Mouse (Mus musculus): ENCODE results near the gene Clmn.

The Clmn gene

DNA sequence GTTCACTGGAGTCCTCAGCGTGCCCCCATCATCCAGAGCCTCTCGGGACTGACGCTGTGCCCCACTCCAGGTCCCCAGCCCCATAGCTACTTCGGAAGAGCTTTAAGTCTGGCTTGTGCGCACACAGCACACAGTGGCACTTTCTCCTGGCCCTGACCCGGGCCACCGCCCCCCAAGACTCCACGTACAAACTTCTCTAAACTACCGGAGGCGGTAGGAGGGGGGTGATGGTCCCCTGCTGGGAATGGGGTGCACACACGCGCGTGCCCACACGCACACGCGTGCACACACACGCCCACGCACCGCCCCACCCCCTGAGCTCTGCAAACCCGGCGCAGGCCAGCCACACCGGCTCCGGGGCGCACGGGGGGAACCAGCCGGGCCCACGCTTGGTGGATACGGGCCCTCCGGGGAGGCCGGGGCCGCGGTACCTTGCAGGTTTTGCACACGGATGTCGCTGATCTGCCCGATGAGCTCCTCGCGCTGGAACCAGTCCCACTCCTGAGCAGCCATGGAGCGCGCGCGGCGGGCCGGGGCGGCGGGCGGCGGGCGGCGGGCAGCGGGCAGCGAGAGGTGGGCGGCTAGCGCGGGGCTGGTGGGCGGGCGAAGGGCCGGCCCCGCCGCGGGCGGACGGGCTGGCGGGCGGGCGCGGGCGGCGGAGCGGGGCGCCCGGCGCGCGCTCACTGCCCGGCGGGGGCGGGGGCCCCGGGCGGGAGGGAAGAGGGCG lies at the start of gene Clmn:
Gene Clmn (minus strand): TSS at position 638 of the 727 bp plus-strand sequence.
- DNase-seq (ENCODE audit: low spot score), result peak; percentile 68

DNA sequence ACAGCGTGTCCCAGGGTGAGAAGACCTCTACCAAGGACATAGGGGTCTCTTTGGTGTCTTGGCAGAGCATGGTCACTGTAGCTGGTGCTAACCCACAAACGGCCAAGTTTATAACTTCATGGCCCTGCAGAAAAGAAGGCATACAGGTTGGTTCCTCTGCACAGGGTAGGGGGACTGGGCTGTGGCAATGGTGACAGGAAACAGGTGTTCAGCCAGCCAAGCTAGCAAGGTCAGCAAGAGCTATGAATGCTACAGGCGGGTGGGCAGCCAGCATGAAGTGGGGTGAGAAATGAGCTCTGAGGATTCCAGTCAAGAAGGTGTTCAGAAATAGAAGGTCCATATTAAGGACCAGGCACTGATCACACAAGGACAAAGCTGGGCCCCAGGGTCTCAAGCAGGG lies 48.1 kb upstream of the Clmn start:
- DNase-seq (ENCODE audit: low spot score), result no peak

DNA sequence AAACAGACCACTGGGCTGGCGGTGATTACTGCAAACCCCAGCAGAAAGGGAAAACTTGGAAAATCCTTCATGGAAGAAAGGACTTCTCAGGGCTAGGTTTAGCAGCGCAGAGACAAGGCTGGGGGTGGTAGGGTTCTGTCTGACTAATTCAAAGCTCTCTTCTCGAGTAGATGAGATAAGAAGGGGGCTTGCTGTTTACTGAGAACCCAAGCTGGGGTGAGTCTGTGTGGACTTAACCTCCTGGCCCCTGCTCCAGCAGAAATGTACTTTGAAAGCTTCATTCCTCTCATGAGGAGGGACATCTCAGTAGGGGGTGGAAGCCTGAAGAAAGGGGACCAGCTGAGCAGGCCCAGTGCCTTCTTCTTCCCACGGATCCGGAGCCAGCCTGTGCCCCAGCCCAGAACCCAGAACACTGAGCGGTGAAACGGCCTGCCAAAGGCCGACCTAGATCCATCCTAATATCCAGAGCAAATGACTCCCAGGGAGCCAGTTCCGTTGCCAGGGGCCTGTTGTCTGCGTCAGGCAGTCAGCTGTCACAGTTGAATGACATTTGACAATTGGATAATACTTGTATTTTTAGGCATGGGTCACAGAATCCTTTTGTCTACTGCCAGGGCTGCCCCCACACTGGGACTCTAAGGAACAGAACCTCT lies 47.5 kb upstream of the Clmn start:
- DNase-seq (ENCODE audit: low spot score), result peak; percentile 71

DNA sequence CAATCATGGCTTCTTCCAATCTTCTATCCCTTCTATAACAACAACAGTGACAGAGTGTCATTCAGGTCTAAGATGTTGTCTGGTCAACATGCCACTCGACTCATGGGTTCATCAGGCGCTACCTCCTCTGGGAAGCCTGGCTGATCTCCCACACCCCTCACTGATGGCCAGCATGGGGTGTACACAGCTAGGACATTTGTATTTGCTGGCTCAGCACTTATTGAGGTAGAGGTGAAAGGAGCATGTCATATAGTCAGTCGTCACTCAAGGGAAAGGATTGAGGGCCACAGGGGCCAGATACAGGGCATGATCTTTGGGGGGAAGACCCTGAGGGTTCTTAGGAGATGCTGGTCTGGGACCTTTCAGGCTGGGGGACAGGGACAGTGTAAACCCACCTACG lies 44.9 kb upstream of the Clmn start:
- DNase-seq (ENCODE audit: low spot score), result no peak

DNA sequence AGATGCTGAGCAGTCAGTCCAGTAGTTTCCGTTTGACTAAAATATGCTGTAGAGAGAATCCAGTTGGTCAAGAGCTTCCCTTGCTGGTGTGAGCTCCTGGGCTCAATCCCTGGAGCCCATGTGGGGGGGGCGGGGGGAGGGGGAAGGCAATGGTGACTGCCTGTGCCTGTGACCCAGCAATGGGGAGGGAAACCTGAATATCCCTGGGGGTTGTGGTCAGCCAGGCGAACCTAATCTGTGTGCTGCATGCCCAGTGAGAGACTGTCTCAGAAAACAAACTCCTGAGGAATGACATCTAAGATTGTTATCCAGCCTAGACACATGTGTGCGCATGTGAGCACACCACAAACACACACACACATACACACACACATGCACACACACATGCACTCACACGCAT lies 44.1 kb upstream of the Clmn start:
- DNase-seq (ENCODE audit: low spot score), result no peak

DNA sequence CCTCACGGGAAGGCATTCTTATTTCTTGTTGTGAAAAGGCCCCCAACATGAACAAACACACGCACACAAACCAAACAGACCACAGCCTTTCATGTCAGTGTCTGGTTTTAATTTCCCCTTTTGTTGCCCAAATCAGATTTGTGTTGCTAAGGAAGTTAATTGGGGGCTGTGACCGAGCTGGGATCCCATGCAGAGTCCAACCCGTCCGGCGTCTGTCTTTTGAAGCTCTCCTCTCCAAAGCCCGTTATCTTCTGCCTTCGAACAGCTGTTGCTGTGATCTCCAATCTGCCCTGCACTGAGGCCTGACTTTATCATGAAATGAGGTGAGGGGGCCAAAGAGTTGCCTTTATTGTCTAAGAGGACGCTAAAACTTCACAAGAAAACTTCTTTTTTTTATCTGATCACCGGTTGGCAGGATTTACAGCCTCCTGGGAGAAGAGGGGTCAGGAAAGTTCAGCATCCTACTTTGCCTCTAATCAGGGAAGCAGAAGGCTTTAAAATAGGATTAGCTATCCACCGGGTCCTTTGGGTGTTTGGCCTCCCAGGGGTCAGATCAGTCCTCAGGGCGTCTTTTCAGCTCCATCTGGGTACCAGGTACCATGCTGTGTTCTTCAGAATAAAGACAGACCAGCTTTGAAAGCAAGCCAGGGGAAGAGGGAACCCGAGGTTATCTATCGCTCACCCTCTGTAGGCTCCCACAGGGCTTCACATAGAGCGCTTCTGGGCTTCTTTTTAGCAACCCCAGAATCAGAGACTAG lies 43.3 kb upstream of the Clmn start:
- DNase-seq (ENCODE audit: low spot score), result no peak

DNA sequence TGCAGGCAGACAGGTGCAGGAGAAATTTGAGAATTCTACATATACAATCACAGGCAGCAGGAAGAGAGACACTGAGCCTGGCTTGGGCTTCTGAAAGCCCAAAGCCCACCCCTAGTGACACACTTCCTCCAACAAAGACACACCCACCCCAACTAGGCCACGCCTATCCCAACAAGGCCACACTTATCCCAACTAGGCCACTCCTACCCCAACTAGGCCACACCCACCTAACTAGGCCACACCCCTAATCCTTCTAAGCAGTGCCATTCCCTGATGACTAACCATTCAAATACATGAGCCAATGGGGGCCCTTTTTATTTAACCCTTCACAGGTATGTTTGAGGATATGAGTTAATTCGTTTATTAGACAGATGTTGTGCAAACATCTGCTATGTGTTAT lies 42.3 kb upstream of the Clmn start:
- no peak for DNase-seq (ENCODE audit: low spot score)

DNA sequence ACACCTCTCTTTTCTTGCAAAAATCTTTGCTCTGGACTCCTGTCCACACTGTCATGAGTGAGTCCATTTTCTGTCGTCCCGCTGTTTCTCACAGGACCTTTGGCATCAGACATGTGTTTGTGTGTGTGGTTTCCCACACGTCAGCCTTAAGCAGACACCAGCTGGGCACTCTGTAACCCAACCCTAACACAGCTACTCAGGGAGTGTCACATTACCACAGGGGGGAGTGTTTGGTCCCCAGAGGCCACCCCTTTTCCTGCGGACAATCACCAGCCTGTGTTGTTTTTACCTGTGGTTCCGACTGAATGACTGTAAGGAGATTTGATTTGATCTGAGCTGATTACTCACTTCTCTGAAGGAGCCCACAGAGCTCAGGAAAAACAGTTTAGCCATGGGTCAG lies 39.3 kb upstream of the Clmn start:
- no peak for DNase-seq (ENCODE audit: low spot score)

DNA sequence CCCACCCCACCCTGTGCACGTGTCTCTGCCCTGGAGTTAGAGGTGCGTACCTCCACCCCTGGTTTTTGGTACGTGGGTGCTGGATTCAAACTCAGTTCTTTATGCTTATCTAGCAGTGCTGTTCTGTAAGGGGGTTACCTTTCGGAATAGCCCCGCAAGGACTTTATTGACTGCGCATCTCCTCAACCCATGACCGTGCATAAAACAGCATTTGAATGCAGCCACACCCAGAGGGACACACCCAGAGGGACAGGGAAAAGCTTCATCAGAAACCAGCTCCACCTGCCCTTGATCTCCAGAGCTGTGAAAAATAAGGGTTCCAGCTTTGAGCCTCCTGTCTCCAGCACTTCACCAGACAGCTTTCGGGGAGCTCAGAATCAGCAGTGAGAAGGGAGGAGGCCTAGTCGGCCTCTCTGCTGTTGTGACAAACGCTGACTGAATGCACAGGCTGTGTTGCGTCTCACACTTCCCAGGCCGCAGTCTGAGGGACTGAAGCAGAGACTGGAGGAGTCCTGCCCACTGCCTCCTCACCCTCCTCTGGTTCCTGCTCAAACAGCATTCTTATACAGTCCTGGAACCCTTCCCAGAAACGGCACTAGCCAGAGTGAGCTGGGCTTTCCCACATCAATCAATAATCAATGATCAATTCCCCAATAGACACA lies 37.6 kb upstream of the Clmn start:
- DNase-seq (ENCODE audit: low spot score), result no peak

DNA sequence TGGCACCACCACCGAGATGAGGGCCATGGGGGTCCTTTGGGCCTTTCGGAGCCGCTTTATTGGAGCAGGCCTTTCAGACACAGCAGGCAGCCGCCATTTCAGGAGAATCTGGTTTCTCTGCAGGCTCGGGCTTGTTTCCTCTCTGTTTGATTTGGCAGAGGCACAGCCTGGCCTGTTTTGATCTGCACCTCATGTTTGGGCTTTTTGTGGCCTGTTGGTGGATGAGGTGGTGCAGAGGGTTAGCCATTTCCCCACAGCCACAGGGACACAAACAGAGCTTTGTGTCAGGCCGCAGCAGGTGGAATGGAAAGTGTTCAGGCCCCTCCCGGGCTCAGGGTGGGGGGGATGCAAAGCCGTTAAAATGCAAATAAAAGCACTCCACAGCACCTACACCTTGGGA lies 36.4 kb upstream of the Clmn start:
- peak; percentile 24 for DNase-seq (ENCODE audit: low spot score)

DNA sequence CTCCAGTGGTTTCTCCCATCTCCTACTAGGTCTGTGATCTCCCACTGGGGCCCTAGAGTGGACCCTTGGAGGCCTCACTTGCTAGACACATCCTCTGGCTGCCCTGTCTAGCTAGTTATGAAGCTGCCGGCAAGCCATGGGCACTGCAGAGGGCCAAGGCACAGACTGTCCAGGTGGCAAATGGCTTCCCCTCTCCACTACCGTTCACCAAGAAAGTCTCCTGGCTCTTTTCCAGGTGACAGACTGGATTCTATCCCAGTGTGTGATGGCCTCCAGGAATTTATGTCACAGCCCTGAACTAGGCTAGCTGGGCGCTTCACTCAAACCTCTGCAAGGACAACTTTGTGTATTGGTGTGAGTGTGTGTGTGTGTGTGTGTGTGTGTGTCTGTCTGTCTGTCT lies 35.0 kb upstream of the Clmn start:
- no peak for DNase-seq (ENCODE audit: low spot score)

DNA sequence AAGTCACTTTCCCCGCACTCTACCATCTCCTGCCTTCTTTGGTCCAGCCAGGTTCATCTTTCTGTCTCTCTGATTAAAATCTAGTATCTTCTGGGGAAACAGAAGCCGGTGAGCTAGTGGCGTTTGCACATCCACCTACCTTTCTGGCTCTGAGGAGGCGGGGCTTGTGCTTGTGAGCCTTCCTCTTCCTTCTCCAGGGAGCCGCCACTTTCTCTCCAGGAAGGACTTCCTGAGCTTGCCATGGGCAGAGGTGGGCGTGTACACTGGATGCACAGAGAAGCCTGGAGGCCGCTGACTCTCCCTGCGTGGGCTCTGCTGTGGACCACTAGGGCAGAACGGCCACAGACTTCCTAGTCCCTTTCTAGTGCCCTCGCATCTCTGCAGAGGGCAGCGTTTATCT lies 34.3 kb upstream of the Clmn start:
- DNase-seq (ENCODE audit: low spot score), result no peak

DNA sequence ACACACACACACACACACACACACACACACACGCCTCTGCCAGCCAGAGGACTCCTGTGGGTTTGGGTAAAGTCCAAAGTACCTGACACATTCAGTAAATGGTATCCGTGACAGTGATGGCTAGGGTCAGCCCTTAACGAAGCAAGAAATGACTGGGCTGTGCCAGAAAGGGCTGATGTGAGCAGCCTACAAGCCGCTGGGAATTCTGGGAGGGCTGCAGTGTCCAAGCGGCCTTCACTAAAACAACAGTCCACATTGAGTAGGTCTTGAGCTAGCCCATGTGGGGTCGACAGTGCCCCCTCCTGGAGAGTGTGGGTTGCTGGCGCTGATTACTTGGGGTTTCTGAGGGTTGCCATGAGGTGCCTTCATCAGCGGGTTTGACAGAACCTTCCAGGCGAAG lies 33.8 kb upstream of the Clmn start:
- DNase-seq (ENCODE audit: low spot score), result no peak

DNA sequence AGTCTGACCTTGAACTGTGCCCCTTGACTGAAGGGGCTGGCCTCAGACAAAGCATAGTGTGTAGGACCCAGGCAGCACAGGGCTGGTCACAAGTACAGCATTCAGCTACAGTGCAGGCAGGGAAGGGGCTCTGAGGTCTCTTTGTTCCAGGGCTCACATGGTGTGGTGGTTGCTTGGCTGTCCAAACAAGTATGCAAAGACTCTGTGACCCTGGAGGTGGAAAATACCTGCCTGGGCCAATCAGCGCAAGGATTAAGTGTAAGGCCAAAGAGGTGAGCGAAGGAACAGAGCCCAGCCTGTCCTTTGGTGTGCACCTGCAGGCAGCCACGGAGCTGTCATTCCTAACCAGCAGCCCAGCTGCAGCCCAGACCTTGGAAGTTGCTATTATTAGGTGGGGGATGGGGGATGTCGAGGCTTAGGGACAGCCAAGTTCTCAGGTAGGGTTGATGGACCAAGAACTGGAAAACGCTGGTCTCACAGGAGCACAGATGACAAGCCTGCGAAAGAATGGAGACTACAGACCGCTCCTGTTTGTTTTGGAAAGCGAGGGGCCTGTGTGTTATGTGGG lies 32.3 kb upstream of the Clmn start:
- peak; percentile 27 for DNase-seq (ENCODE audit: low spot score)

DNA sequence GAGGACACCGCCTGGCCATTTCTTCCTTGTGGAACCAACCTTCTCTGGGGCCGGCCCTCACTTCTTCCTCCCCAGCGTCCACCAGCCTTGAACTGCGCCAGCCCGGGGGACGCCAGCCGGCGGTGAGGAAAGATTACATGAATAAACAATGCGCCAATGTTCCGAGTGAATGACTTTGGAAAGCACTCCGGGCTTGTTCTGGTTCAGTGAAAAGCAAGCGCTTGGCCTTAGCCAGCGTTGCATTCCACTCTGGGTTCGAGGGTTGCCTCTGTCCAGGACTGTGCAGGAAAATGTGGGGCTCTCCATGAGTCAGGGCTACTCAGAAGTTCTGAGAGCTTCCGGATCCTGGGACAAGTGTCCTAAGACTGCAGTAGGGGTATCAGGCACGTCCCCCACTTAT lies 31.8 kb upstream of the Clmn start:
- DNase-seq (ENCODE audit: low spot score), result peak; percentile 53

DNA sequence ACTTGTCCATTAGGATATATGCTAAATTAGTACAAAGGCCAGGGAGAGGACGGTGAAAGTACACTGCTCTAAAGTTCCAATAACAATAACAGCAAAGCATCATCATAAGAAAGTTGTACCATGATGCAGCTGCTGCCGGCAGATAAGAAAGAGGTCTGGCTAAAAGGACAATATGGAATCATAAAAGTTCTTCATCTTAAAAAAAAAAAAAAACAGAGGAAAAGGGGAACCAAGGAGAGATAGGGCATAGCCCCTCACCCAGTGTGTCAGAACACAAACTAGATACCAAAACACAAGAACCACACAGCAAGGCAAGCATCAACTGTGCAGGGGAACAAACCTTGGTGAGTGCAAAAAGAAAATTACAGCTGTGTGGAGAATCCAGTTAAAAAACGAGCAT lies 27.4 kb upstream of the Clmn start:
- DNase-seq (ENCODE audit: low spot score), result no peak

DNA sequence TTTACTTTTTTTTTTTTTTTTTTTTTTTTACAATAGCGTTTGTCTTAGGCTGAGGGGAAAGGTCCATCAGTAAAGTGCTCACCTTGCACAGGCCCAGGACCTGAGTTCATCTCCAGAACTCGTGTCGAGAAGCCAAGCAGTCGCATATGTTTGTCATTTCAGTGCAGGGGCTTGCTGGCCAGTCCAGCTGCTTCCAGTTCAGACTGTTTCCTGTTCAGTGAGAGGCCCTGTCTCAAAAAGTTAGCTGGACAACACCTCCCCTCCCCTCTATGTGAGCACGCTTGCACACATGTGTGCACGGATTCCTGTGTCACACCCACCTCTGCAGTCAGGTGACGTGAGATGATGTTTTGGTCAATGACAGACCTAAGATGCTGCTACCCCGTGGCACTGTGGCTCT lies 25.2 kb upstream of the Clmn start:
- DNase-seq (ENCODE audit: low spot score), result no peak

DNA sequence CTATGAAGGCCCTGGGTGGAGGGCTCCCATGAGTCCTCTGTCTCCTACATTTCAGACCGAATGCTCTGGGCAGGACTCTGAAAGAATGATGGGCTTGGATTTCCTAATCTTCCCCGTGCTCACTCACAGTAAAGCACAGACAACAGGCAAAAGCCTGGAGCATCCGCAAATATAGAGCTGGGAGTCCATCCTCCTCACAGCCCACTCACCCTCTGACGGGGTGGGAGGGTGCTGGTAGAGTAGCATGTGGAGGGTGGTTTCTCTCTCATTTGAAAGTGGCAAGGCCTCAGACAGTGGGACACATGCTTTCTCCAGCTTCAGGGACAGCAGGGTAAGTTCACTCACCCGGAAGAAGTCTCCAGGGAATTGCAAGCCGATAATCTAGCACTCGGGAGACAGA lies 21.2 kb upstream of the Clmn start:
- DNase-seq (ENCODE audit: low spot score), result no peak

DNA sequence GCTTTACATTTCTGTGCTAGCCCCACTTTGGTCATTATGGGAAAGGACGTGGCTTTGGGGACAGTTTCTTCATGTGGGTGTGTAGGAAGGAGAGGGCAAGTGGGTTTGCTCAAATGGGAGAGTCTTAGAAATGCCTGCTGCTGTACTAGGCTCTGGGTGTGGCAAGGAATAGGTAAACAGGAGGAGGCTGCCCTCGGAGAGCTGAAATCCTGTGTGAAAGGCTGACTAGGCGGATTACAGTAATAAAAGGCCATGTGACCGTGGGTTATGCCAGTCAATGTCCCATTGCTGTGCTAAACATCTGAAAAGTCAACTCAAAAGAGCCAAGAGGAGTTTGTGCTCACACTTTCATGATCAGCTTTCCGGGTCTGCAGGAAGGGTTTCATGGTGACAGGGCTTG lies 17.7 kb upstream of the Clmn start:
- DNase-seq (ENCODE audit: low spot score), result no peak

DNA sequence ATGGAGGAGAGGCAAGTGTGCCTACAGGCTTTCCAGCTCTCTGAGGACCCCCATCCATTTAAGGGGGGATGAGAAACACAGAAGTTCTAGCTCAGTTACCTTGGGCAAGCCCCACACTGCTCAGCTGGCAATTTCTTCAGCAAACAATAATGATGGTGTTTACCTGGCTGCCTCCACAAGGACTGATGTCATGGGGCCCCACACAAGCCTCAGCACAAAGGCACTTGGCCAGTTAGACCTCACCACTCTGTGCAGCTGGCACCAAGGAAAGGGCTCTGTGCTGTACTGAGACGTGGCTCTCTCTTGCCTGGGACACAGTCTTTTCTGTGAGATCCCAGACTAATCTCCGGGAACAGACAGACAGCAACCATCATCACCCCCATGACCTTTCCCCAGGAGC lies 17.2 kb upstream of the Clmn start:
- no peak for DNase-seq (ENCODE audit: low spot score)

DNA sequence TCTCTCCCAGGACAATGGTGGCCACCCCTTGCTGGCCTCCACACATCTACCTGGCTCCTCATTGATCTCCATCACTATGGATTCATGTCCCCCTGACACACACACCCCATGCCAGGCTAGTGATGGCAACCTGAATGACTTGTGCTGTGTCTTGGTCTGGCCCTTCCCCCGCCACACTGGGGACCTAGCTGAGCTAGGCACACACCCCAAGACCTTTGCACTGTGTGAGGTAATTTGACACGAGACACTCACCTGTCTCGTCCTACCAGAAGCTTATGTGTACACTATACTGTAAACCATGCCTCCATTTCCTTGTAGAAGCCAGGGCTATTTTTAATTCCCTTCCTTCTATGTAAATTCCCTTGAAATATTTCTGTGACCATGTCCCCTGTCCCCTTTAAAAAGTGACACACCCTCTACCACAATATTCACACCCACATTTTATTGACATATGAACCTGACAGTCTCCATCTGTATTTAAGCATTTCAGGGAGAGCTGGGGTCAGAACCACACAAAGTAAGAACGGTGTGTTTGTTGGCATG lies 16.7 kb upstream of the Clmn start:
- no peak for DNase-seq (ENCODE audit: low spot score)

DNA sequence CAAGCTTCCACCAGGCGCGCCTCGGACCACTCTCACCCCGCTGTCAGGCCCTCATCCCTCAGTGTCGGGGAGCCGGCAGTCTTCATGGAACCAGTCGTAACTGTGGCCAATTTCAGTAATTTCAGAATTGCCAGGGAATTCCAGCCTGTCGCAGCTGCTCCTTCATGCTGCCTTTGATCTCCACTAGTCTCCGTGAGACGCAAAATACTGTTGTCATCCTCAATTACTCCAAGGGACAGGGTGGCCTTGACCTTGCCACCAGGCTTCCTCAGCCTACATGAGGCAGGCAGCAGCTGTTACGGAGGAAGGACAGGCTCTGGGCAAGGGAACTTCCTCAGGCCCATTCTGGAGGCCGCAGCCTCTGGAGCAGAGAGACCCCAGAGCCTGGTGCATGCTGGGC lies 15.5 kb upstream of the Clmn start:
- no peak for DNase-seq (ENCODE audit: low spot score)

All from layer of hippocampus, adult 11-12 months (tissue).